Mouse (Mus musculus) limb, embryonic 14.5 days (tissue): ENCODE results near the gene Zfp810. TPM values are rescaled to one million over a fixed set of nuclear protein-coding genes. Genes with fewer than 3 reads are reported as not detected.

Experiments used
- ATAC-seq: fragments of 200-750 bp; cut with Nextera tagmentation; 2 replicates; pipeline ENCODE4 v1.8.0; 2017; ENCODE audit warnings: low read depth, moderate number of reproducible peaks, moderate TSS enrichment; ENCODE audit not compliant: low FRiP score
- DNase-seq: peaks from one replicate; pipeline ENCODE4 v3.0.0-alpha.2; 2015; ENCODE audit warnings: low spot score
- H3K27ac ChIP-seq: fragments of 300-500 bp; sonication (generic); replicated peaks from 2 replicates; pipeline ENCODE4 v1.5.1; 2014; ENCODE audit warnings: low read depth, mild to moderate bottlenecking, low read length, moderate library complexity, mixed read lengths
- H3K27me3 ChIP-seq: fragments of 300-500 bp; sonication (generic); 2 replicates; pipeline ENCODE4 v1.6.1; 2014; ENCODE audit warnings: low read length, mixed read lengths; ENCODE audit not compliant: control insufficient read depth, insufficient read depth
- H3K36me3 ChIP-seq: fragments of 300-500 bp; sonication (generic); 2 replicates; pipeline ENCODE4 v1.6.1; 2014; ENCODE audit warnings: mild to moderate bottlenecking, low read length, moderate library complexity, mixed read lengths; ENCODE audit not compliant: control insufficient read depth, insufficient read depth
- H3K4me1 ChIP-seq: fragments of 300-500 bp; sonication (generic); 2 replicates; pipeline ENCODE4 v1.6.1; 2014; ENCODE audit warnings: antibody characterized with exemption, low read length, mixed read lengths; ENCODE audit not compliant: control insufficient read depth, insufficient read depth
- H3K4me2 ChIP-seq: fragments of 300-500 bp; sonication (generic); replicated peaks from 2 replicates; pipeline ENCODE4 v1.6.1; 2014; ENCODE audit warnings: low read depth, mild to moderate bottlenecking, low read length, moderate library complexity; ENCODE audit not compliant: severe bottlenecking
- H3K4me3 ChIP-seq: fragments of 300-500 bp; sonication (generic); replicated peaks from 2 replicates; pipeline ENCODE4 v1.5.1; 2014; ENCODE audit warnings: low read length
- H3K9ac ChIP-seq: fragments of 300-500 bp; sonication (generic); 2 replicates; pipeline ENCODE4 v1.6.1; 2014; ENCODE audit warnings: mild to moderate bottlenecking, low read depth, low read length, moderate library complexity; ENCODE audit not compliant: severe bottlenecking
- H3K9me3 ChIP-seq: fragments of 300-500 bp; sonication (generic); 2 replicates; pipeline ENCODE4 v1.6.1; 2016; ENCODE audit warnings: low read length; ENCODE audit not compliant: control insufficient read depth
- POLR2A ChIP-seq: fragments of 200-500 bp; IDR thresholded peaks from 2 replicates; pipeline ENCODE4 v1.8.0; 2012; ENCODE audit warnings: inconsistent platforms, mild to moderate bottlenecking, moderate library complexity, borderline replicate concordance; ENCODE audit not compliant: insufficient read depth, insufficient read length; ENCODE audit errors: extremely low read depth
- WGBS: fragments of 180-500 bp; shearing (Covaris S2); extraction: QIAGEN DNeasy Blood & Tissue Kit; methylation state at CpG from one replicate; pipeline ENCODE4 v1.1.7; 2014; 5-methylcytosine and 5-hydroxymethylcytosine counted together
- polyA plus RNA-seq, 2 experiments: library from polyadenylated mRNA; depleted of rRNA in 1 of 2; stranded (reverse) in 1 of 2; unstranded in 1 of 2; fragments of >200 nt; fragmentation: Nextera tagmentation in 1 of 2; extraction: Ambion mirVana in 1 of 2; gene quantifications; 2 replicates each; pipeline versions ENCODE4 v1.2.1 to v1.2.3; 2012 to 2014

Gene Zfp810
- polyA plus RNA-seq, 2 experiments = 19.3 to 21.2 TPM

GRCm38 (mm10) chr9:22278733-22279132, 28.7 kb downstream of the Zfp810 start:
- Histone ChIP-seq H3K9ac (no peak overlapping the region), H3K9me3 (peaks cover 68% of the 10 kb centered on the region), H3K4me2 (no peak overlapping the region), H3K27me3 (no peaks in the 10 kb centered on the region), H3K4me3 (no peak overlapping the region), H3K36me3 (peaks cover 77% of the 10 kb centered on the region), H3K4me1 (no peaks in the 10 kb centered on the region), H3K27ac (no peak overlapping the region)
- DNase-seq = no peak
- TF ChIP-seq POLR2A = no peak
- 98% methylated on average over 4 of the region's 4 CpGs for WGBS
- no peak for ATAC-seq

GRCm38 (mm10) chr9:22268886-22269285, 38.6 kb downstream of the Zfp810 start:
- no peaks in the 10 kb centered on the region for H3K4me1 ChIP-seq
- no peak for TF ChIP-seq POLR2A
- H3K9ac ChIP-seq = no peak overlapping the region
- DNase-seq (no peak), ATAC-seq (no peak)
- no peak overlapping the region for H3K27ac ChIP-seq
- H3K4me2 ChIP-seq = no peak overlapping the region
- 0 out of 2 replicates have a peak, but pooled peaks cover 9% of the 10 kb centered on the region for H3K9me3 ChIP-seq
- H3K36me3 ChIP-seq = 0 out of 2 replicates have a peak, but pooled peaks cover 3% of the 10 kb centered on the region
- 92% methylated on average over 1 of the region's 1 CpGs for WGBS
- H3K27me3 ChIP-seq = no peaks in the 10 kb centered on the region
- no peak overlapping the region for H3K4me3 ChIP-seq

DNA sequence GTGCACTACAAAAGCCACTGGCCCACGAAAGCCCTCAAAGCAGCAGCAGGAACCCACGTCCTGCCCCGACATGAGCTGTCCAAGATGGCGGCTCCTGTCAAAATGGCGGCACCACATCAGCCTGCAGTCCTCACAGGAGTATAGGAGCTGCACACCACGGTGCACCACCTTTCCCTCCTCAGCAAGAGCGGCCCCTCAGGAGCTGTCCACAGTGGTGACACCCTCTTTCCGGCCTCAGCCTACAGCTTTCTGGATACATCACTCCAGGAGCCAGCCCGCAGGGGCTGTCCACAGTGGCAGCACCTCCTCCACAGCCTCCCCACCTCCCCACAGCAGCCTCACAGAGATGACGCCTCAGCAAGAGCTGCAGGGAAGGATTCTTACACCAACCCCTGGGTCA, 44.8 kb downstream of the Zfp810 start:
- DNase-seq (no peak), ATAC-seq (no peak)
- H3K27ac ChIP-seq = no peak overlapping the region
- no peak overlapping the region for H3K9ac ChIP-seq
- H3K9me3 ChIP-seq = 0 out of 2 replicates have a peak, but pooled peaks cover under 1% of the 10 kb centered on the region
- no peaks in the 10 kb centered on the region for H3K27me3 ChIP-seq
- 91% methylated on average over 10 of the region's 10 CpGs for WGBS
- no peak overlapping the region for H3K4me2 ChIP-seq
- H3K36me3 ChIP-seq = no peaks in the 10 kb centered on the region
- no peaks in the 10 kb centered on the region for H3K4me1 ChIP-seq
- no peak for TF ChIP-seq POLR2A
- no peak overlapping the region for H3K4me3 ChIP-seq

- H3K9me3 ChIP-seq = no peaks in the 10 kb centered on the region
- no peak for TF ChIP-seq POLR2A
- no peak for DNase-seq
- peaks cover 8% of the 10 kb centered on the region for H3K36me3 ChIP-seq
- H3K4me2 ChIP-seq = no peak overlapping the region
- no peaks in the 10 kb centered on the region for H3K4me1 ChIP-seq
- WGBS = 85% methylated on average over 1 of the region's 1 CpGs
- ATAC-seq = no peak
- H3K9ac ChIP-seq = no peak overlapping the region
- H3K27ac ChIP-seq = no peak overlapping the region
- H3K27me3 ChIP-seq = no peaks in the 10 kb centered on the region
- no peak overlapping the region for H3K4me3 ChIP-seq
Observed at GRCm38 (mm10) chr9:22261594-22261993, 45.9 kb downstream of the Zfp810 start.

- Histone ChIP-seq H3K9ac (no peak overlapping the region), H3K4me3 (peak overlapping the region; percentile 68), H3K27me3 (no peaks in the 10 kb centered on the region), H3K27ac (no peak overlapping the region), H3K4me1 (no peaks in the 10 kb centered on the region), H3K4me2 (peak overlapping the region; percentile 63), H3K36me3 (peaks cover 23% of the 10 kb centered on the region), H3K9me3 (peaks cover 10% of the 10 kb centered on the region)
- TF ChIP-seq POLR2A = no peak
- 24% methylated on average over 3 of the region's 3 CpGs for WGBS
- DNase-seq (no peak), ATAC-seq (no peak)
Observed at GRCm38 (mm10) chr9:22260092-22260422, 47.4 kb downstream of the Zfp810 start.
